Mouse (Mus musculus) right cerebral cortex, postnatal 14 days (tissue): Measurements from ENCODE around the gene Dhx40.

ENCODE experiments used
- DNase-seq: peaks from one replicate; pipeline ENCODE4 v3.0.0; 2022

Gene Dhx40

DNA sequence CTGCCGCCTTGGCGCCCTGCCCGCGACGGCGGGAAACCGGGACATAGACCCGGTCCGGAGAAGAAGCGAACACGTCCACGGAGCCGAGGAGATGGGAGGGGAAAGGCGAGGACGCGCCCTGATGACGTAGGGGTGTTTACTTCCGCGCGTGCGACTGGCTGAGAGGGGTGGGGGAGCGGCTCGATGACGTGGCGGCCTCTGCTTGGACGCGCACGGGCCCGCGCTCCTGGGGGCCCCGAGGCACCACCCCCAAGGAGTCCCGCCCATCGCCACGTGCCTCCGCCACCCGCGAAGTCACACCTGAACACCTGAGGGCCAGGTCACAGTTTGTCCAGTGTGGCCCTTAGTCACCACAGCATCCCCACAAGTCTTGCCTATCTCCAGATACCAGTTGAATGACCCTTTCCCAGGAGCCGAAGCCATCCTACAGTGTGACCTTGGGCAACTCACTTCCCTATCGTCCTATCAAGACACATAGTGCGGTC is at the start of gene Dhx40:
Dhx40 (minus strand) TSS at position 242 of the 485 bp plus-strand sequence.
- peak; percentile 95 for DNase-seq

DNA sequence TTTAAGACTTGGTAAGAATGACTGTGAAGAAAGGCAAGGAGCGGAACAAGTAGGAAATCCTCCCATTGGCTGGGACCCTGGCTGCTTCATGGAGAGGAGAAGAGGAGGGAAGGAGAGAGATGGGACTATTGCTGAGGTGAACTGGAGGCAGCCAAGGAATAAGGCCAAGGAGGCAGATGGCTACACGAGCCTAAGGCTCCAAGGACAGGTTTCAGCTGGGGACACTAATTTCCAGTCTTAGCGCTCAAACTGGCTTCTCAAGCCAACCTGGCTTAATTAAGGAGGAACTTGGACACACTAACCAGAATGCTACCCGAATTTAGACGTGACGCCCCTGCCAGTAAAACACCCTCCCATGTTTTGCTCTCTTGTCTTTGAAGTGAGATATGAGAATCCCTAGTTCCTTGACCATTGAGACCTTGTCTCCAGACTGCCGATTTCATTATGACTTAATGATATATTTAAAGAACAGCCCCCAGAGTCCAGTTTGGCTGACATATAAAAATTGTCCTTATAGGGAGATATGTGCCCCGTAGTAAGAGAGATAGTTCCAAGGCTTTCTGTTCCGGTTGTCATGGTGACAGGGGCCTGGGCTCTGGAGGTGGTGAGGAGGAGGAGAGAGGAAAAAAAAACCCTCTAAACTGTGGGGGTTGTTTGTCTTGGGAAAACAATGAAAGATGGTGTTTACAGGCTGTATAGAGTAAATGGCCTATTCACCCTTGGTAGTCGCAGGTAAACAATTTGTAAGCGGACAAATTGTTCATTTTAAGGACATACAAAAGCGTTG is 48.3 kb upstream of the Dhx40 start:
- DNase-seq: peak; percentile 38

DNA sequence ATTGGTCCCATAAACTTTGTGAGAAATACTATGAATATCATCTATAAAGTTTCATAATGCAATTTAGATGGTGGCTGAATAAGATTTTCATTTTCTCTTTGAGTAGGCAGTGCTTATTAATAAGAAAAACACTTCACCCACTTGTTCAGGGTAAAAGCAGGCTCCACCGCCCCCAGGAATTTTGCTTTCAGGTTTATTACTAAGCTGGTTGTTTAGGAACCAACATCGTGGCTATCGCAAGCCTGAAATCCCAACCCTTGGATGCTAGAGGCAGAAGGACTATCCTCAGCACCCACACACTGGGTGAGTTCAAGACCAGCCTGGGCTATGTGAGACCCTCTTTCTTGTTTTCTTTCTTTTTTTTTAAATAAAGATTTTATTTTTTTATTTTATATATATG is 45.5 kb upstream of the Dhx40 start:
- DNase-seq: no peak

DNA sequence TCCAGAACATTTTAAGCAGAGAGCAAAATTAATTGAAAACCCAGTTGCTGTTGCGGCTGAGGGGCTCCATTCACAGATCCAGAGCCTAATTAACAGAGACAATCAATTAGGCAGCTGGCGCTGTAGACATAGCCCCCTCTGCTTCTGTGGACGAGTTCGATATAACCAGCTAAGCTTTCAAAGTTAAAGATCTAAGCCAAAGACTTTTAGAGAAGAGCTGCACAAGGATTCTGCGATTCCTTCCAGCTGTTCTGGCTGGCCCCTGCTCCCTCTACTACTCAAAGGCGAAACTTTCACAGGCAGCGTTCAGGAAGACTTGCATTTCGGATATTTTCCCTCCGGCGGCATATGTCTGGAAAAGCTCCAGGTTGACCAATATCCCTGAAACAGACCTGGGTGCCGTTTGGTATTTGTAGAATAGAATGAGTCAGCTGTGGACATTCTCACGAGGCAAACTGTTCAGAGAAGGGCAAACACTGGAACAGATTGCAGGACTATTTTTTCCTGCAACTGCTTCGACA is 45.0 kb upstream of the Dhx40 start:
- no peak for DNase-seq

DNA sequence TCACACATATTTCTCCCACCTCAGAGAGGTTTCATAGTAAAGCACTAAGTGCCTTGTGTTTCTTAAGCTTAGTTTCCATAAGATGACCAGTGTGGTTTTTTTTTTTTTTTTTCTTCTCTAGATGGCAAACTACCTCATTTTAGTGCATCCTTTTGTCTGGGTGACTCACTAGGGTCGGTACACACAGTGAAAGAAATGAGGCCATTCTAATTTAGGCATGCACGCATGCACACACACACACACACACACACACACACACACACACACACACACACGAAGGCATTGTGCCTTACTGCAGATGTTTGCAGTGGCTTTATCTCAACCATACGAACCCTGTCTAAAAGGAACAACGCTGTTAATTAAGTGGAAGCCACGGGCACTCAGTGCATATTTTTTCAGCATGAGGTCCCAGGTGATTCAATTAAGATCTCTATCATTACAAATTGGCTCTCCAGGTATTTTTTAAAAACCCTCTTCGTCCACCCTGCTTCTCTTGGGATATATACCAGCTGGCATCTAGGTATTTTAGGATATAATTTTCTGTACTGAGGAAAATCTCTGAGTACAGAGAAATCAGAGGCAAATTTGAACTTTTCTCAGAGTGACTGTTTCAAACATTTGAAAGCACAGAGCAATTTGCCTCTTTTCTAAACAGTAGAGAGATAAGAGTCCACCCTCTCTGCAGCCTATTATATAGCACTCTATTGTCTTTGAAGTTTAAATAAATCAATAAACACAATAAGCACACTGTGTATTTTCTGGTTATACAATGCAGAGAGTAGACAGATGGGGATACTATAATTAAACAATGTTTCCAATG is 44.4 kb upstream of the Dhx40 start:
- no peak for DNase-seq

DNA sequence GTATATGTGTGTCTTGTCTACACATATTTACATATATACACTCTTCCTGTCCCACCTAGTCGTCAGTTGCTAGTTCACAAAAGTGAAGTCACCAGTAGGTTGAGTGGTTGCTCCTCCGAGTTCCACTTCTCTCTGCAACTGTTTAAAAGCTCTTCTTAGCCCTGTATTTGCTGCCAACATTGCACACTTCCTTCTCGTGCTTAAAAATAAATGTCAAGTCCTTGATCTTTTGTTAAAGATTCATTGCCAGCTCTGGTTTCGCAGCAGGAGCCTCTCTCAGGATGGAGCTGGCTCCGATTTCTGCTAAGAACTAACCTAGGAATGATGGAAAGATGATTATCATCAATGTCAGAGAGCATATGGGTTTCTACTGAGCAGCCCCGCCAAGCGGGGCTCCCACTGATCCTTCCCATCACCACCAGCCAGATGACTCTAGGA is 43.7 kb upstream of the Dhx40 start:
- DNase-seq: peak; percentile 12

DNA sequence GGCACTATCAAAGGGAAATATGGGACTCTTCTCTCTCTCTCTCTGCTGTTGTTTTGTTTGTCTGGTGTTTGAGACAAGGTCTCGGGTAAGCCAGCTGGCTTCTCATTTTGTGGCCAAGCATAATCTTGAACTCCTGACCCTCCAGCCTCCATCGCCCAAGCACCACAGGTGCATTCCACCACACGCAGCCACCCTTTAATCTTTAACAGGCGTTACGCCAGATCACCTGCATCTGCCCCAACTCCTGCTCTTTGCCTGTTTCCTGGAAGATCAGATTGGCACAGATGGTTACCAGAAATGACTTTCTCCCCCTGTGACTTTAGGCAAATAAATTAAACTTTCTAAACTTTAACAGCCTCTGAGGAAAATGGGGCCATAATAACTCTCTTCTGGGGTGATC is 36.3 kb upstream of the Dhx40 start:
- DNase-seq: no peak

DNA sequence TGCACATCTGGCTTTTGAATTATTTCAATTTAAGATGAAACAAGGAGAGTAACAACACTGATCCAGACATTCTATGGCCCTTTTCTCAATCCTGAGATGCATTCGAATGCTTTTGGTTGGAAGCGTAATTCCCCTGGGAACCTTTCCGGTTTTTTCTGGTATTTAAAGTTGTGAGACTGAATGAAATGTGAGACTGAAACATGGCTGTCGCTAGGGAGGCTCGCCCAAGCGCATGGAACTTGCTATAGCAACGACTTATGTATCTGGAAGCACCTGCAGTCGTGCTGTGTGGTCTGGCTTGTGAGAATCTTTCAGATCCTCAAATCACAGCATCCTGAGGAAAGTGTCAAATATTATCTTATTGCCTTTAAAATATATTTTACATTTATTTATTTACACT is 33.7 kb upstream of the Dhx40 start:
- DNase-seq: peak; percentile 18

DNA sequence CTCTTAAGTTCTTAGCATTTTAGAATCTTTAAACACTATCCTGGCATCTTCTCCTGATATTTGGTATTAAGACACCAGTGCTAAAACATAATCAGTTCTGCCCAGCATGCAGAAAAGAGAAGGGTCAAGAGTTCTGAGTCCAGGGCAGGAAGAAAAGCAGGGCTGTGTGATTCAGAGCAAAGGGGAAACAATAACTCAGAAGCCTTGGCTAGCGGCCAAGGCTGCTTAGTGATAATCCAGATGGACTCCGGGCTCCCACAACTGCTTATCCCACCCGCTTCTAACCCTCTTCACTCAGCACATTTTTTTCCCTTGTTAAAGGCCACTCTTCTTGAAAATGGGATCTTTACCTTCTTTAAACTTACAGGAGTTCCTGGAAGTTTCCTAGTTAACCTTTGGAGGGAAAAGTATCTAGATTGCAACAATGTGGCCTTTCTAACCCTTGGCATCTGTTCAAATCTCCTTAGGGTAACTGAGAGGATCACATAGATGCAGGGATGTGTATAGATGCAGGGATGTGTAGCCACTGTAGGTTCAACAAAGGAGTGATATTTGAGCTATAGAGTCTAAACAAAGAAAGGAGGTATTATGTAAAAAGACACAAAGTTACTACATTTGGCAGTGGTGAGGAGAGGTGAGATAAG is 33.1 kb upstream of the Dhx40 start:
- no peak for DNase-seq

DNA sequence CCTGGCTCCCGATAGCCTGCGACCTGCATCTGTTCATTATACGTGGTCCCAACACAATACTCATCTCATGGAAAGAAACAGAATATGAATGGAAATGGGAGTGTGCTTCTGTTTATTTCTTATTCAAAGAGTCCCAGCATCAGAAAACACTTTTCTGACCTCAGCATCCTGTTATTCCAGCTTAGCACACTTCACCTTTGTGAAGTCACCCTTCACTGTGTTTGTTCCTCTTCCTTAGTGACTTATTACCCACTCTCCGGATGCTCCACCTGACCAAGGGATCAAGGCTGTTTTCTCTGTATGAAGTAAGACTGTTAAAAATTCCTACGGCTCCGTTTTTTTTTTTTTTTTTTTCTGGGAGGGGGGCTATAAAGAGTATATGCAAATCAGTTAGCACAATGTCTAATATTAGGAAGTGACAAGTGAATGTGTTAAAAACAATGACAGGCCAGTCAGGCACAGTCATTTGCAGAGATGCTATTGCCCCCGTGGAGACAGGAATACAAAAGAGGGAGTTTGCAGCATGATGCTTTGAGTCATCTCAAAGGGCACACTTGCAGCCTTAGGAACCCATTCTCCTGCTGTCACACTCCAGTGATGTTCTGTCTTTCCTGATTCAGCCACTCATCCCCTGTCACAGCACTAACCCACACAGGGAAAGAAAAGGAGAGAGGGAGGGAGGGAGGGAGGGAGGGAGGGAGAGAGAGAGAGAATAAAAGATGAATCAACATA is 32.3 kb upstream of the Dhx40 start:
- DNase-seq: no peak

DNA sequence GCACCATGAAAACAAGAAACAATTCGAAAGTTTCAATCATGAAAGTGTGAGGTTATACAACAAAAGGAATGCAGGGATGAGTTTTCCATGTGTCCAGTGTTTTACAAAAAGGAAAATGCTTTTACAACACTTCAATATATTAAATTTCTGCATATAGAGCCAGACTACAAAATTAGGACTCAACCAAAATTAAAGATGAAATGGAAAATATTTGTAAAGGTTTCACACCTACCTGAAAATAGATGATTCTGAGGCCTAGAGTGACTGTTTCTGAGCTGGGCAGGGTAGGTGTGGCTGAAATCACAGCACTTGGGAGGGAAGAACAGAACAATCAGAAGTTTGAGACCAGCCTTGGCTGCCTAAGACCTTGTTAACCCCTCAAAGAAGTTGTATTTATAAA is 31.2 kb upstream of the Dhx40 start:
- no peak for DNase-seq

DNA sequence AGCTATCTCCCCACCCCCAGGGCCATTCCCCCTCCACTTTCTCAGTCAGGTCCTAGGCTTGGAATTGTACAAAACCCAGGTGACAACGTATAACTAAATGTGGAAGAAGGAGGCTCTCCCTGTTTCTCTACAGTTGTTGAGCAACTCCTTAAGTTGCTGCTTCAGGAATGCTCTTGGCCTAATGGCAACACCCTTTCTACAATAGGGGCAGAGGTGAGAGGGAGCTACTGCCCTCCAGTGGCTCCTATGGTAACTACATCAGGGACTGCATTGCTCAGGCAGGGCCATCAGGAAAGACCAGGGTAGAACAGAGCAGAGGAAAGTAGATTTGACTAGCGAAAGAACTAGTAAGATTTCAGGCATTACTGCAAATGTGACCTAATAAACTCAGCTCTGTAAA is 28.8 kb upstream of the Dhx40 start:
- peak; percentile 46 for DNase-seq

DNA sequence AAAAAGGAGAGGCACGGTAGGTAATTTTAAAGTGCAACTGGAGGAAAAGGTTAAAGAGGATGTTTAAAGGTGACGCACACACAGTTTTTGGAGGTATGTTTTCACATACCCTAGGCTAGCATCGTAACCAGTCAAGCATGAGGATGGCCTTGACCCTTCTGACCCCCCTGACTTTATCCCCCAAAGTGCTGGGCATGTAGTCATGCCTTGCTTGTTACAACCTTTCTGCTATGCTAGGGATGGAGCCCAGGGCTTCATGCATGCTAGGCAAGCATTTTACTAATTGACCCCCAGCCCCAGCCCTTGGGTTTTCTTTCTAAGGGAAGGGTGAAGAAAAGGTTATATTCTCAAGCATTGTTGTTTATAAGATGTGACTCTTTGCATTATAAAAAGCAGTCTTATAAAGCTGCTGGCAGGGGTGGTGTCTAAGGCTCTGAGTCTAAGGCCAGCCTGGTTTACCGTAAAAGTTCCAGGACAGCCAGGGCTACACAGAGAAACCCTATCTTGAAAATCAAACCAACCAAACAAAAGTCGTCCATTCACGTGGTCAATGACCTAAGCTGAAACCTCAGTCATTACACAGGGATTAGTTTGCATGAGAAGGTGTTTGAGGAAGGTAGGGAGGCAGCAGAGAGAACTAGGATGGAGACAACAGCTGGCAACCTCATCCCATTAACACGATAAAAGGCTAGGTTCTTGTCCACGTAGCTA is 27.2 kb upstream of the Dhx40 start:
- DNase-seq: no peak

DNA sequence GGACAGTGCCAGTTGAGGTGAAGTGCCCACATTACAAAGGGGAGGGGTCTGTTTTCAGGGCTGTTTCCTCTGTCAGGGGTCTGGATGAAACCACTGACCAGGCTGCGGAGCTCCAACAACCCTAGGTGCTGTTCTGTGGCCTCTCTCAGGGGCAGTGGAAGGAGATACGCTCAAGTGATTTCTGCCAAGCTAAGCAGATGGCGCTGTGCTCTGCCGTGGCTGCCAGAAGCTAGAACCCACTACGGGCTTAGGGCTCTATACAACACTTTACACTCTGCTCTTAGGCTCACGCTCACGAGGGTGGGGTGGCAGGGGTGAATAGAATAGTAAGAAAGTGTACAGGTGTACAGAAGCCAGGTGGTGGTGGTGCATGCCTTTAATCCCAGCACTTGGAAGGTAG is 26.5 kb upstream of the Dhx40 start:
- no peak for DNase-seq

DNA sequence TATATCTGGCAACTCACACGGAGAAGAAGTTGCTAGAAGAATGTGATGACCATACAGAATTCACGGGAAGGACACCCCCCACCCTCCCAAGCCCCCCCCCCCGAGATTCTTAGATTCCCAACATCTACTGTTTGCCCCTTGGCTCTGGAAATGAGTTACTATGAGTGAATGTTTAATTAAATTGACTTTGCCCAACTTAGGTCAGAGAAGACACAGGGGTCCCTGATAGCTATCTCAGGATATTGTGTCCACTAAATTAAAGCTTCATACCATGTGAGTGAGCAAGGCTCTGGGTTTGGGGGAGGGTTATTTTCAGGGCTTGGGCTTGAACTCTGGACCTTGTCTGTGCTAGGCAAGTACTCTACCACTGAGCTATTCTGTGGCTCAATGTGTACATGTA is 25.6 kb upstream of the Dhx40 start:
- DNase-seq: no peak

DNA sequence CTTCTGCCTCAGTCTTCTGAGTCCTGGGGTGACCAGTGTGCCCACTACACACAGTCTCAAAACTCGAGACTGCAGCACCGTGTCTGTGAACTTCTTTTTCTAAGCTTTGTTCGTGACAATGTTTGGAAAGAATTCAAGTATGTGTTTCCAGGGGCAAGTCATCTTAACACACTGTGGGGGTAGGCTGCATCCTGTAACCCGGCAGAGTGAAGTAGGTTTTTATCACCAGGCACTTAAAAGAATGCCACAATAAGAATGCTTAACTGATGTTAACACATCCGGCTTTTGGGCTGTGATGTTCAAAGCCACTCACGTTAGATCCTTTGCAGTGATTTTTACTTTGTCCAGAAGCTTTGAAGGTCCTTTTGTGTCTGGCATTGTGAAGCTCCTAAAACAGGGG is 20.9 kb upstream of the Dhx40 start:
- DNase-seq: no peak

DNA sequence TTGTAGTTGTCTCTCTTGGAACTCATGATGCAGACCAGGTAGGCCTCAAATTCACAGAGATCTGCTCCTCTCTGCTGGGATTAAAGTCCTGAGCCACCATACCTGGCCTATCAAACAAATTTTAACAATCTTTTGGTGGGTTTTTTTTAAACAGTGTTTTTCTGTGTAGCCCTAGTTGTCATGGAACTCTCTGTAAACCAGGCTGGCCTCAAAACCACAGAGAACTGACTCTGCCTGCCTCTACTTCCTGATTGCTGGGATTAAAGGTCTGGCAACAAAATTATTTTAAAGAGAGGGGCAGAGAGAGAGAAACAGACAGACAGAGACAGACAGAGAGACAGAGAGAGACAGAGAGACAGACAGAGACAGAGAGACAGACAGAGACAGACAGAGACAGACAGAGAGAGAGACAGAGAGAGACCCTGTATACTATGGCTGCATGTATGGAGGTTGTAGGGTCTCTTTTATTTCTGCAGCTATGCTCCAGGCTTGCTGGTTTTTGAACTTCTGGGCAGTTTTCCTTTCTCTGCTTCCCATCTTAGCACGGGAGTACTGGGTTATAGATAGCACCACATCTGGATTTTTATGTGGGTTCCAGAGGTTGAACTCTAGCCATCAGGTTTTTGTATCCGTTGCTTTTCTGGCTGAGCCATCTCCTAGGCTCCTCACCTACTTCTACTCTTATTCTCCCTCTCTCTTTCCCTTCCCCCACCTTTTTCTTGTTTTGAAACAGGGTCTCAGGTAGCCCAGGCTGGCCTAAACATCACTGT is 20.1 kb upstream of the Dhx40 start:
- no peak for DNase-seq

DNA sequence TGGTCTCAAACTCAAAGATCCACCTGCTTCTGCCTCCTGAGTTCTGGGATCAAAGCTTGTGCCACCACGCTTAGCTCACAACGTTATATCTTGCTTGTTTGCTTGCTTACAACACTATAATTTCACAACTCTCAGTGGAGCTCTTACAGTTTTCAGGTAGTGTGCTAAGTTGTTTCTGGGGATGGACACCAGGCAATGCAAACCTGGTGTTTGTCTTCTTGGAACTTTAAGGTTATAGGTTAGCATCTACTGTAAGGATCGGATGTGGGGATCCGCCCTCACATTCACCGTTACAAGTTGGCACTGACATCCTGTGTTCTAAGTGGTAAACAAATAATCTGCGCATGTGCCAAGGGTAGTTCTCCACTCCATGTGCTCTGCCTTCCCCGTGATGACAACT is 16.9 kb upstream of the Dhx40 start:
- no peak for DNase-seq

DNA sequence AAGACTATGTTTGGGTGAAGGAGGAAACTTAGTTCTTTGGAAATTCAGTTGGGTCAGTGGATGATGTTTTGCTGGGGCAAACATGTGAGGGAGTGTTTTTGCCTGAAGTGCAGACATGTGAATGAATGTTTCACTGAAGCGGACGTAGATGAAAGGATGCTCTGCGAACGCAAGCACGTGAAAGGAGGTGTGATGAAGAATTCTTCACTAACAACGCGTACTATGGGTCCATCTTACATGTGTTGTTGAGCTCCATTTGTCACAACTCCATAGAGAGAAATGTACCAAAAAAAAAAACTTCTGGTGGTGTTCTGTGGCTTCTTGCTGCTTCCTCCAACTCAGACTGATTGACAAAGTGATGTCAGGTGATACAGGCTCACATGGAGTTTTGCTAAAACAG is 15.0 kb upstream of the Dhx40 start:
- no peak for DNase-seq

DNA sequence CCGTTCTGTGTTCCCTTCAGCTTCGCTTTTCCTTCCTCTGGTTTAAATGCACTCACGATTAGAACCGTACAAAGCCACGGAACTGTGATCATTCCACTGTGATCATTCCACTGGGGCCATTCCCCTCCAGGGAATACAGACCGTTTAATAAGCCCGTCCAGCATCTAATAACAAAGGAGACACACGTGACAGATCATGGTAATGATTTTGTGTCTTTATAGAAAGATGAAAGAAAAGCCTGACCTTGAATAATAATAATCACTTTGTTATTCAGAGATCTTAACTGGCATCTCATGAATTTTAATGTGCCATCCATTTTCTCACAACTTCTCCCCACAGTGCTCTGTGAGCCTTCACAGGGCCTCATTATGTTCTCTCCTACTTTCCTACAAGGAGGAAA is 12.0 kb upstream of the Dhx40 start:
- DNase-seq: no peak

DNA sequence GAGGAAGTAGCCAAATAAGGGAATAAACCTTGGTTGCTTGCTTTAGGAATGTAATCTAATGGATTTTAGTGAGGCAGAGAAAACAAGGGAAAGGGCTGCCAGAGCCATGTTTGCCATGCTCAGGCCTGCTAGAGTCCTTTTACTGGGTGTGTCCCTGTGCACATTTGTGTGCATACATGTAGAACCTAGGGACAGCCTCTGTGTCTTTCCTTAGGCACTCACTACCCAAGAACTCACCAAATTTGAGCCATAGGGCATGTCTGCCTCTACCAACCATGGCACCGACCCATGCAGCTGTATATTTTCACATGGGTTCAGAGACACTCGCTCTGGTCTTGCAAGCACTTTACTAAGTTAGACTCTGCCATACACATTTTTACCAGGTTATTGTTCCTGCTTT is 11.4 kb upstream of the Dhx40 start:
- no peak for DNase-seq
